8 mouse cellular contexts compared by ENCODE assay signal in the genomic region with DNA sequence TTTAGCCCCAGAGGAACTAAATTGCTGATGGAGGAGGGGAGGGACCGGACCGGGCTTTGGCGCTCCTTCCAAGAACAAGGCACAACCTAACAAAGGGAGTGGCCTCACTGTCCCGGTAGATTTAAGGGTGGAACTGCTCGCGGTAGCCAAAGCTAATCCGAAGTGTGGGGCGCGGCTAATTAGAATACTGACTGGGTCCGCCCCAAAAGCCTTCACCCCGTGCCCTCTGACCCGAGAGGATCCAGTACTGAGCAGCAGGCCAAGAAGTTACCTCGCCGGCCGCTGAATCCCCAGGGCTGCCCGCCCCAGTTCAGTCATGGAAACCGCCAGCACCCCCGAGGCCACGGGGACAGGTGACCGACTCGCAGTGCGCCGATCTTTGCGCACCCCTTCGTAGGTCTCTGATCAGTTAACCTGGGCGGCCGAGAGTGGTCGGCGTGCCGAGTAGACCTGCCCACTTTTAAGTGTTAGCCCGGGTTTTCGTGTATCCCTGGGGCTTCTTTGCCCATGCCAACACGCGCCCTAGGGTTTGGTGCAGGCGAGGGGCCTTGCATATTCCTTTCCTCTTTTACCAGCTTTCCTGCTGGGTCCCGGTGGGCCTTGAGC. TPM values are rescaled to one million over a fixed set of nuclear protein-coding genes. Genes with fewer than 3 reads are reported as not detected.
A peak's percentile ranks its signal among the peaks of the same experiment; 100 is the strongest.
DNase-seq lines count a peak whose midpoint lies in the region; ATAC-seq lines count a peak whose summit lies in the region.

A gene (plus strand): TSS at position 244 of the 606 bp plus-strand sequence.

- 0% methylated on average over 36 of the region's 36 CpGs for WGBS in embryonic facial prominence, embryonic 11.5 days
- under 1% methylated on average over 36 of the region's 36 CpGs for WGBS in limb, embryonic 10.5 days
- WGBS in midbrain, embryonic 12.5 days: under 1% methylated on average over 36 of the region's 36 CpGs

- peaks cover under 1% of the 10 kb centered on the region for H3K27me3 ChIP-seq in embryonic facial prominence, embryonic 11.5 days (ENCODE audit: control insufficient read depth, insufficient read depth, low read length)
- H3K27me3 ChIP-seq in limb, embryonic 10.5 days (ENCODE audit: low read depth, poor library complexity, severe bottlenecking): peaks cover 32% of the 10 kb centered on the region
- peaks cover 39% of the 10 kb centered on the region for H3K27me3 ChIP-seq in midbrain, embryonic 12.5 days

- H3K4me2 ChIP-seq in embryonic facial prominence, embryonic 11.5 days (ENCODE audit: low read depth, low read length): peak within 1 kb of the TSS; percentile 79
- peak within 1 kb of the TSS; percentile 89 for H3K4me2 ChIP-seq in midbrain, embryonic 12.5 days (replicated peaks)

- H3K9ac ChIP-seq in embryonic facial prominence, embryonic 11.5 days (replicated peaks; ENCODE audit: low read length): peak within 1 kb of the TSS; percentile 83
- peak within 1 kb of the TSS; percentile 83 for H3K9ac ChIP-seq in midbrain, embryonic 12.5 days (replicated peaks)

- peak within 1 kb of the TSS; percentile 97 for H3K27ac ChIP-seq in embryonic facial prominence, embryonic 11.5 days (replicated peaks; ENCODE audit: low read depth, low read length)
- H3K27ac ChIP-seq in limb, embryonic 10.5 days: peak within 1 kb of the TSS; percentile 96
- H3K27ac ChIP-seq in midbrain, embryonic 12.5 days (replicated peaks): peak within 1 kb of the TSS; percentile 91

- H3K9me3 ChIP-seq in embryonic facial prominence, embryonic 11.5 days (replicated peaks; ENCODE audit: control insufficient read depth, low read length): no peaks in the 10 kb centered on the region
- no peaks in the 10 kb centered on the region for H3K9me3 ChIP-seq in limb, embryonic 10.5 days (replicated peaks)
- H3K9me3 ChIP-seq in midbrain, embryonic 12.5 days: no peaks in the 10 kb centered on the region

- H3K36me3 ChIP-seq in embryonic facial prominence, embryonic 11.5 days (replicated peaks; ENCODE audit: control insufficient read depth, insufficient read depth, low read depth, low read length): no peaks in the 10 kb centered on the region
- H3K36me3 ChIP-seq in limb, embryonic 10.5 days: peaks cover 13% of the 10 kb centered on the region
- H3K36me3 ChIP-seq in midbrain, embryonic 12.5 days: peaks cover 4% of the 10 kb centered on the region; the same call in 1 of the 2 replicates

- peak; percentile 54 for ATAC-seq in embryonic facial prominence, embryonic 11.5 days (replicated peaks; ENCODE audit: insufficient number of reproducible peaks, low FRiP score, low TSS enrichment, low read depth)
- ATAC-seq in midbrain, embryonic 12.5 days (ENCODE audit: low FRiP score, low read depth): peak; percentile 51

- H3K4me3 ChIP-seq in embryonic facial prominence, embryonic 11.5 days (ENCODE audit: low read depth, low read length): peak within 1 kb of the TSS; percentile 73
- peak within 1 kb of the TSS; percentile 74 for H3K4me3 ChIP-seq in limb, embryonic 10.5 days
- H3K4me3 ChIP-seq in midbrain, embryonic 12.5 days: peak within 1 kb of the TSS; percentile 67

- peaks cover 4% of the 10 kb centered on the region; the same call in 1 of the 2 replicates for H3K4me1 ChIP-seq in embryonic facial prominence, embryonic 11.5 days (ENCODE audit: control insufficient read depth, insufficient read depth, low read length)
- H3K4me1 ChIP-seq in limb, embryonic 10.5 days: peaks cover 46% of the 10 kb centered on the region
- peaks cover 32% of the 10 kb centered on the region for H3K4me1 ChIP-seq in midbrain, embryonic 12.5 days

- DNase-seq in urinary bladder, adult 18-20 months (ENCODE audit: low spot score in 2 of 2): peak; percentile 83 to 85
- no peak for DNase-seq in urinary bladder, postnatal 10 days (ENCODE audit: low spot score)
- peak; percentile 81 for DNase-seq in embryonic facial prominence, embryonic 11.5 days (ENCODE audit: low spot score)
- peak; percentile 99 for DNase-seq in heart, adult 11 months
- DNase-seq in kidney, adult 18-20 months: peak; percentile 89
- DNase-seq in limb, embryonic 10.5 days (ENCODE audit: low spot score): peak; percentile 82
- peak; percentile 77 to 85 for DNase-seq in spleen, postnatal 10 days (ENCODE audit: low spot score in 2 of 2)

RNA-seq across cellular contexts. Expression of the gene that starts here (rescaled TPM):
- polyA plus RNA-seq in embryonic facial prominence, embryonic 11.5 days (2014; fragmentation: Nextera tagmentation; extraction: Ambion mirVana): 45.9 TPM in 2 replicates
- polyA plus RNA-seq in limb, embryonic 10.5 days (2016; fragmentation: Nextera tagmentation; extraction: Ambion mirVana): 61.0 and 63.1 TPM in 2 replicates
- 50.5 and 54.6 TPM in 2 replicates for polyA plus RNA-seq in midbrain, embryonic 12.5 days (2016; fragmentation: Nextera tagmentation; extraction: Ambion mirVana)
